Mouse (Mus musculus) heart, postnatal 25 days (tissue): ENCODE measurements around the gene Tgfbr3l. TPM values are rescaled to one million over a fixed set of nuclear protein-coding genes. Genes with fewer than 3 reads are reported as not detected.
A peak's percentile ranks its signal among the peaks of the same experiment; 100 is the strongest.
"Not testable (repeated sequence)": the region's sequence is repeated elsewhere in the genome, so short reads cannot be mapped to it uniquely, and the experiment has no call there.

ENCODE experiments used
- DNase-seq: peaks from one replicate; pipeline ENCODE4 v3.0.0; 2022; ENCODE audit warnings: low spot score
- intact Hi-C: fragments of 180-260 bp; cut with DNase I; formaldehyde crosslinking; loops from one replicate; pipeline ENCODE4 v1.15.1; 2025
- total RNA-seq, 2 experiments: library from RNA; stranded (reverse); gene quantifications; 2 replicates each; pipeline ENCODE4 v1.2.3; 2021

The Tgfbr3l gene
- total RNA-seq, 2 experiments from 2014 or later: 2.4 to 2.5 TPM

DNA sequence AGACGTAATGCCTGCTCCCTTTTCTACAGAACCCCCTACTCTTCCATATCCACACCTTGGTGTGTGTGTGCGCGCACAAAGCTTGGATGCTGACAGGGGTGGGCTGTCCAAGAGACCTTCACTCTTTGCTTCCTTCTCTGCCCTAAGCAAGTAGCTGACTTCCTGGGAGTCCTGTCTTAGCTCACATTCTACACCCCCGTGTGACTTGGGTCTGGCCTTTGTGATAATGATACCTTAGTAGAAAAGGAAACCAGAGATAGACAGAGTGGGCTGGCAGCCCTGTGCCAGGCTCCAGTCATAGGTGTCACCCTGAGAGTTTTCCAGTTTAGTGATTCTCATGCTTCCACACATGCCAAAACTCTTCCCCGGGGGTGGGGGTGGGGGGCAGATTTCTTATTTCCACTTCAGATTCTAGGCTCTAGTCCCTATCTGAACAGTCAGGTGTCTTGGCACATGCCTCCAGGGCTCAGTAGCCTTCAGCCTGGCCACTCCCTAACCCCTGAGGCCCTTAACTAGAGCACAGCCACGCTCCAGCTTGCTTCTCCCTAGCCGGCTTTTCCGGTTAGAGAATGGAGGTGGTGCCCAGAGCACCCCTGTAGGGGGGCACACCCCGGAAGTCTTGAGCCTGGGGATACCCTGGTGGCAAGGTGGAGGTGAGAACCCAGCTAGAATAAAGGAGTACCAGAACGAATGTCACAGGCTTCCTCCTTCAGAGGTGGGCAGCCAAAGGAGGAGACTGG is 17.2 kb upstream of the Tgfbr3l start:
- no peak for DNase-seq
- intact Hi-C loops: no loop called here

DNA sequence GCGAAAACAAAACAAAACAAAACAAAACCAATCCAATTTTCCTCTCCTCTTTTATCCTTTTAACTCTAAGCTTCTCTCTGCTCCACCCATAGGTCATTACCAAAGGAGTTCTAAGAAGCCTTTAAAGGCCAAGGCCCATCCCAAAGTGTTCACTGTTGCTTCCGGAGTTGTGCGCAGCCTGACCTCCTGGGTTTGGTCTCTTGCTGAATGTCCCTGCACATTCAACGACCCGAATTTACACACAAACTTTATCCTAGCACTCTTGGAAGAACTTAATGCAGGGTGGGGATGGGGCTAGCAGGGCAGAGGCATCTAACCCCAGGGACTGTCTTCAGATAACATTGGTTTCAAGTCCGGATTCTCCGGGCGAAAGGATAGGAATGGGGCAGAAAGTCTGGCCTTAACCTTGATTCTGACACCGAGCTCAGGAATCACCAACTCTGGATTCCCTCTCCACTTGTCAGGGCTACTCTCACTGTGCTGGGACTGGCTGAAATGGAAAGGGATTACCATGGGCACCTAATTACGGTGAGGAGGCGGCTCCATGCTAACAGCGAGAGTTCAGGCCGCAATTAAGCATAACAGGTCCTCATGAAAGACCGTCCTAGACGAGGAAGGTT is 10.1 kb upstream of the Tgfbr3l start:
- DNase-seq: no peak
- intact Hi-C loops: loop anchor here (2.0 to 5.0 kb wide), 2 partner anchors 15 to 254 kb away; partner anchors contain the start of genes Cers4 and Snapc2

DNA sequence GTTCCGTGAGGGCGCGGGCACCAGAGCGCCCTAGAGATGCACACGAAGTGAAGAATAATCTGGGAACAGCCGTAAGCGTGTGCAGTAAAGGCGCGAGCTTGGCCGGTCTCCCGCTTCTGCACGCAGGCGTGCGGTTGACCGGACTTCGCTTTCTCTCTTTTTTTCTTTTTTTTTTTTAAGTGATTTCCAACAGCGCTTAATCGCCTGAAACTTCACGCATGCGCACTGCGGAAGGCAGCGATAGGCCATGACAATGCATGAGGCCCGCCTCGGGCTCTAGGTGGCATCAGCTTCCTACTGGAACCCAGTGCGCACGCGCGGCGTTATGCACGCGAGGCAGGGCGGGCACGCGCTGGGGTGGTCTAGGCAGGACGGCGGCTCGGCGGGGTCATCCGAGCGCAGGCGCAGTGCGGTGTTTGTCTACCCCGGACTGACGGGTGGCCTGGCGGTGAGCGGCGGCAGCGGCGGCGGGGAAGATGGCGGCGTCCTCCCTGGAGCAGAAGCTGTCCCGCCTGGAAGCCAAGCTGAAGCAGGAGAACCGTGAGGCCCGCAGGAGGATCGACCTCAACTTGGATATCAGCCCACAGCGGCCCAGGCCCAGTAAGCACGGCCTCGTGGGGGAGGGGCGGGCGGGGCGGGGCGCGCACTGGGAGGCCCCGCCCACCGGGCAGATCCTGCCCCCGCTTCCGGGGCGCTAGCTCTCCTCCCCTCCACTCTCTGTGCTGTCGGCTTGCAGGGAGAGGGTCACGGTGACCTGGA is 9.4 kb upstream of the Tgfbr3l start, which contains the start of the genes Map2k7 and Gm49320:
Map2k7 (plus strand) TSS at position 307 of the 759 bp plus-strand sequence.
Gm49320 (plus strand) TSS at position 432 of the 759 bp plus-strand sequence.
- intact Hi-C loops: loop anchor here (2.0 to 5.0 kb wide), 2 partner anchors 14 to 254 kb away; partner anchors contain the start of genes Cers4 and Snapc2
- peak; percentile 100 for DNase-seq

DNA sequence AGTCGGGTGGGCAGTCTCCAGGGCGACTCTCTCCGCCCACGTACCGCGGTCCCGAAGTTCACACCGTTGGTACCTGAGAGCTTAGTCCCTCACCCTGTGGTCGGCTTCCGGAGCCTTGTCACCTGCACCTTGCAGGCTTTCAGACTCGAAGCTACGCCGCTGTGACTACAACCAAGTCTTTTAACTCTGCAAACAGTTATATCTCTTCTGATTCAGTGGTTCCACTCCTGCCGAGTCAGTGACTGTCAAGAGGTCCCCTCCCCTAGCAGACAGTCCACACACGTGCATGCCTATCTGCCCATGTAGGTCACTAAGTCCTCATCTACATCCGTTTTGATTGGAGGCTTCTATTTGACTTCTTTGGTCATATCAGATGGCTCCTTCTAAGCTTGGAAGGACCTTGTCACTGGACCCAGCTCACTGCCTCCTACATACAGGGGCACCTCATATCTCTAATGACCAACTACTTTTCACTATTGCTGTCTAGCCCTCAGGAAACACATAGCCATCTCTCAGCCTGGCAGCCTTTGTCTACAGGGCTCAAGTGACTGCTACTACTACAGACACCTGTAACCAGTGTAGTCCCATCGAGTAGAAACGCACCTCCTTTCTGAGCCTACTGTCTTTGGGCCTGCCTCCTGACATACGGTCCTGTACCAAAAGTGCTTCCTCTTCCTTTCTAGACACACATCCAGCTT is 8.7 kb upstream of the Tgfbr3l start:
- intact Hi-C loops: loop anchor here (2.0 to 5.0 kb wide), 2 partner anchors 13 to 253 kb away; partner anchors contain the start of genes Cers4 and Snapc2
- no peak for DNase-seq

DNA sequence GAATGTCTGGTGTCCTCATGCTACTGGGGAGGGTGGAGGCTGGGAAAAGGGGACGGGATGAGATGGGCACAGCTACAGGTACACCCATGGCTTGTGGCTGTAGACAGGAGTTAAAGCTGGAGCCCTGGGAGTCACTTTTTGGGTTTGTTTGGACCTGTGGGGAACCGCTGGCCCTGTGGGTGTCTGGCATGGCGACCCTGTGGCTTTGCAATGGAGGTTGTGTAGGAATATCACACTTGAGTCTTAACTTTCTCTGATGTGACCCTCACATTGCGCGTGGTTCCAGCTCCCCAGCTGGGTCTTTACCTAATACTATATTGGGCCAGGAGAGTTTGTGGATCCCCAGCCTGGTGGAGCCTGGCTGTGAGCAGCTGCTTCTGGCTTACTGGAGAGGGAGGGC is 3.0 kb upstream of the Tgfbr3l start:
- intact Hi-C loops: no loop called here
- DNase-seq: no peak

DNA sequence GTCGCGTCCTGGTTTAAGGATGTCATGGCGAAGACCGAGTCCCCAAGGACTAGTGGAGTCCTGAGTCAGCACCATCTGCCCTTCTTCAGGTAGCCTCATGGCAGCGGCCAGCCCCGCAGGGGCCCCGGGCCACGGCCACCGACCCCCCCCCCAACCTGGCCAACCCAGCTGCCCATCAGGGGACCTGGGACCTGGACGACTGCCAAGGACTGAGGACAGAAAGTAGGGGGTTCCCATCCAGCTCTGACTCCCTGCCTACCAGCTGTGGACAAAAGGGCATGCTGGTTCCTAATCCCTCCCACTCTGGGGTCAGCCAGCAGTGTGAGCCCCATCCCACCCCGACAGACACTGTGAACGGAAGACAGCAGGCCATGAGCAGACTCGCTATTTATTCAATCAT is 2.3 kb upstream of the Tgfbr3l start:
- intact Hi-C loops: no loop called here

DNA sequence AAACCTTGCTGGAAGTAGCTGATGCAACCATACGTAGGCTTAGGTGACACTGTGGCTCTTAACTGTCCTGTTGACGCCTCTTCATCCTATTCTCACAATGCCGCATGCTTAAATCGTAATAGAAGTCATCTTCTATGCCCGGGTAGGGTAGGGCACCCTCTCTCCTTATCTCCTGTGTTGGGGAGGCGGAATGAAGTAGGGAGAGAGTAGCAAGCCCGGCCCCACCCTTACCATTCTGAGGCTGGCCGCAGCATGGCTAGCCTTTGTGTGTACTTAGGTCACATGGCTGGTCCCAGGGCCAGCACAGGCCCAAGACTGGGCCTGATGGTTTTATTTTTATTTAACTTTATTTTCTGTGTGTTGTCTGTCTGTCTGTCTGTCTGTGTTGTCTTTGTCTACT is 773 bp upstream of the Tgfbr3l start:
- intact Hi-C loops: no loop called here
- no peak for DNase-seq

More for the DNA sequence above, 2.3 kb upstream of the Tgfbr3l start:
- DNase-seq: no peak

DNA sequence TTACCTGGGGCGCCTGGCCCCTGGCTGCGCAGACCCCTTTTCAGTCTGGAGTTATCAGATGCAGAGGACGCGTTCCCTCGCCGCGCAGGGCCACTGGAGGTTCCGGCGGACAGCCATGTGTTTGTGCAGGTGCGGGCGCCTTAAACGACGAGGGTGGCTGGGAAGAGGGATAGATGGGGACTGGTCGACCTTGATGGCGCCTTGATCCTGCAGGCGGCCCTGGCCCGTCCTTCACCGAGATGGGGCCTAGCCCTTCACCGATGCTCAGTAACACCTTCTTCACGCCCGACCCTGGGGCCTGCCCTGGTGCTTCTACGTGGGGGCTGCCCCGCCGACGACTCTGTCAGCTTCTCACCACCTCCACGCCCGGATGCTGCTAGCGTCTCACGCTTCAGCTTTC is 1.2 kb downstream of the Tgfbr3l start:
- intact Hi-C loops: no loop called here
- DNase-seq: no peak

DNA sequence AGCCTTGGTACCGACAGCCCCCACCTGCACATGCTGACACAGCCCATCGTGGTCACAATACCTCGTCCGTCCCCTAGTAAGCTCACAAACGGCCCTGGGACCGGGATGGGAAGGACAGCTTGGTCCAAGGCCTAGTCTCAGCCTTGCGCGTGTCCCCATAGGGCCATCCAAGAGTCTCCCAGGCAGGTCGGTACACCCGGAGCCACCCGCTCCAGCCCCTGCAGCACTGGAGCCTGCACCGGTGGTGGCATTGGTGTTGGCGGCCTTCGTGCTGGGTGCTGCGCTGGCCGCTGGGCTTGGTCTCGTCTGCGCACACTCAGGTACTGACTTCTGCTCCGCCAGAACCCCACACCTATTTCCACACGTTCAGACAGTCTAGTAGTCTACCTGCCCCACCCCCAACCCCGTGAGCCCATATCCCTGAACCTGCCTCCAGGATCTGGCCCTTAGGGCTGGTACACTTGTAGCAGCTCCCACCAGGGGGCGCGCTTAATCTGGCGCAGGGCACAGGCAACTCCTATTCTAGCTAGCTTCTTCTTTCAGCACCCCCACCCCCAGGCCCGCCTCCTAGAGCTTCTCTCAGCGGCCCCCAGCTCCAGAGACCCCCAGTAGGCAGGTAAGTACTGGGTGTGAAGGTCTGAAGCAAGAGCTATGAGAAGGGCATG is 2.4 kb downstream of the Tgfbr3l start:
- peak; percentile 56 for DNase-seq
- intact Hi-C loops: loop anchor here (2.0 to 10.0 kb wide), 4 partner anchors 72 to 424 kb away; no protein-coding TSS in a partner anchor

DNA sequence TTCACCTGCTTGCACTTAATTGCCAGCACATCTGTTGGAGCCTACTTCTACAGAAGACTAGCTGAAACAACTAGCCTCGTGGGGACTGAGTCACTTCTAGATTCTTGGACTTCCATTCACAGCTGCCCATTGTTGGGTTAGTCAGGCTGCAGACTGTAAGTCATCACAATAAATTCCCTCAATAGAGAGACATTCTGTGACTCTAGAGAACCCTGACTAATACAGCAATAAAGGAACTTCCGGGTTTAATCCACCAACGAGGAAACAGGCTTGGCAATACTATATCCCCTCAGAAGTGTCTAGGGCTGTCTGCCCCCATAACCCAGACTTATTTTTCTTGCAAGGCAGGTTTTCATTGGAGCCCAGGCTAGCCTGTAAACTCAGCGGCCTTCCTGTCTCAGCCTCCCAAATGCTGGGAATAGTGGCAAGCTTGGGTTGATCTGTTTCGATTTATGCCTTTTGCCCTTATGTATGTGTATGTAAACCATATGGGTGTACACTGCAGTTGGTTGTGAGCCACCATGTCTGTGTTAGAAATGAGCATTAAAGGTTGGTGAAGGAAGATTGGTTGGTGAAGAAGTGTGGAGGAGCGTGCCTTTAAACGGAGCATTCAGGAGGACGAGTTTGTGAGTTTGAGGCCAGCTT is 4.2 kb downstream of the Tgfbr3l start:
- intact Hi-C loops: loop anchor here (2.0 to 10.0 kb wide), 4 partner anchors 13 to 423 kb away; partner anchors contain the start of genes Gm49320 and Map2k7
- no peak for DNase-seq

DNA sequence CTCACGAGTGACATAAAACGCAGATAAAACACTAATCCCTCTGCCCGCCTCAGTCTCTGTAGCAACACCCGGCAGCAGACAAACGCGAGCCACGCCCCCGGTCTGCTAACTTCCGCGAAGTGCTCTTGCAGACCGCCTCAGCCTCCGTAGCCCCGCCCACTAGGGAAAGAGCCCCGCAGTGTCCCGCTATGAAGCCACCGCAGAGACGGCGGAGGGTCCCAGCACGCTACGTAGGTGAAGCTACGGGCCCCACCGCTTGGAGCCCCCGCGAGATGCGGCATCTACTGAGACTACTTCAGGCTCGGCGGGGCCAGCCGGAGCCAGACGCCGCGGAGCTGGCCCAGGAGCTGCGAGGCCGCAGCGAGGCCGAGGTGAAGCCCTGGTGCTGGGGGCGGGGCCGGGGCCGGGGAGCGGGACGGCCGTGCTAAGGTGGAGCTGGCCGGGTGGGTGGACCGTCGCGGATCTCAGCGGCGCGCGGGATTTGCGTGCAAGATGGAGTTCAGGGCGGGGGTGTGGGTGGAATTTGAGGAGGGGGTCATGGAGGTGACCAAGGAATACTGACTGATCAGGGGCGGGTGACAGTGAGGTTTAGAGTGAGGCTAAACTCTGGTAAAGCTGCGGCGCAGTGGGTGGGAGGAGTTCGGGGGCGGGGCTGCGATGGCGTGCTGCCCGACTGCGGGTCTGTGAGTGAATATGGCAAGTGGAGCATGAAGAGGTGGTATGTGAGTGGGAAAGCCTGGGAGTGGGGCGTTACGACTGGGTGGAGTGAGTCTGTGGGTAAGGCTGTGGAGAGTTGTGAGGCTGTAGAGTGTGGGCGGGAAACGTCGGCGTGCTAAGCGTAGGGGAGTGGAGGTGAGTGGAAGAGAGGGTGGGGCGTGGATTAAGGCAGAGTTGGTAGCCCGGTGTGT is 5.2 kb downstream of the Tgfbr3l start, which contains the start of gene Snapc2:
Snapc2 (plus strand) TSS at position 147 of the 908 bp plus-strand sequence.
- intact Hi-C loops: loop anchor here (2.0 to 10.0 kb wide), 4 partner anchors 14 to 422 kb away; partner anchors contain the start of genes Gm49320 and Map2k7
- peak; percentile 89 for DNase-seq

DNA sequence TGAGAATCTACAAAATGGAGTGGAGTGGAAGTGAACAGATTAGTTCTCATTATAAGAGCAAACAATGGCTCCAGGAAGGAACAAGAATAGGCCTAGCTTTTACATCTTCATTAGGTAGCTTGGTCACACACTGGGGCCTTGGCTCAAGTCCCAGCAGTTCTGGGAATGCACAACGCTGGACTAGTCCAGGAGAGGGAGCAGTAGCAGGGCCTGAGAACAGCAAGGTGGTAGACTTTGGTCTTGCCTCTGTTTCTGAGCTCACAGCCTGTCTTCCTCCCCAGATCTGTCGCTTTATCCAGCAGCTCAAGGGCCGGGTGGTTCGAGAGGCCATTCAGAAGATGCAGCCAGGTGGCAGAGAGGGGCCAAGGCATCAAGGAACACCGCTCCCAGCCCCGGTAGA is 6.0 kb downstream of the Tgfbr3l start:
- no peak for DNase-seq
- intact Hi-C loops: loop anchor here (5.0 to 10.0 kb wide), 3 partner anchors 118 to 421 kb away; no protein-coding TSS in a partner anchor

DNA sequence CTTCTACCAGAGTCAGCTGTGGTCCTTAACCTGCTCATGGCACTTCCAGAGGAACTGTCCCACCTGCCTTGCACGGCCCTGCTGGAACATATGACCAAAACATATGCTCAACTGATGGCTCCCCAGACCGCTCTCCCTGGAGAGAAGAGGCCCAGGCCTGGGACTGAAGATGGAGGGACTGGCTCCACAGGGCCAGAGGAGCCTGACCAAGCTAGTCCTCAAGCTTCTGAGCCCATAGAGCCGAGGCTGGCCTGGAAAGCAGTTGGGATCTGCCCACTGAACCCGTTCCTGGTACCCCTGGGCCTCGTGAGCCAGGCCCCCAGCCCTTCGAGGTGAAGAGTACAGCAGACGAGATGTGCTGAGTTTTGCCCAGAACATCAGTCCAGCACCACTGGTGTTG is 7.5 kb downstream of the Tgfbr3l start:
- intact Hi-C loops: loop anchor here (5.0 to 10.0 kb wide), 2 partner anchors 63 to 419 kb away; no protein-coding TSS in a partner anchor
- DNase-seq: not testable (repeated sequence)

DNA sequence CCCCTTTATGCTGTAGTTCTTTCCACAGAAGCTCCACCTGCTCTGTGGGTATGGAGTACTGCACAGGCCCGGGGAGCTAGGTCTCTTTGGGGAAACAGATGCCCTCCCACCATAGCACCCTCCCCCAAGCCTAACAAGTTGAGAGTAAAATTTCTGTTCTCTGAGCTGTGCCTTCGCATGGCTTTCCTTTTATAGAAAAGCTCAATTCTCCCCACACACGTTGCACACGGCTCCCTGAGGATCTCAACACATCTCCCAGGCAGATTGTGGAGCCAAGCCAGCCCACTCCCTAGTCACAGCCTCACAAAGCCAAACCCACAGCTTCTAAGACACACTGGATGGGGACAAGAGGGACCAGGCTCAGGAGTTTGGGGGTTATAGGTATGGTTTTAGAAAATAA is 8.9 kb downstream of the Tgfbr3l start:
- no peak for DNase-seq
- intact Hi-C loops: loop anchor here (5.0 to 10.0 kb wide), 2 partner anchors 65 to 418 kb away; no protein-coding TSS in a partner anchor

DNA sequence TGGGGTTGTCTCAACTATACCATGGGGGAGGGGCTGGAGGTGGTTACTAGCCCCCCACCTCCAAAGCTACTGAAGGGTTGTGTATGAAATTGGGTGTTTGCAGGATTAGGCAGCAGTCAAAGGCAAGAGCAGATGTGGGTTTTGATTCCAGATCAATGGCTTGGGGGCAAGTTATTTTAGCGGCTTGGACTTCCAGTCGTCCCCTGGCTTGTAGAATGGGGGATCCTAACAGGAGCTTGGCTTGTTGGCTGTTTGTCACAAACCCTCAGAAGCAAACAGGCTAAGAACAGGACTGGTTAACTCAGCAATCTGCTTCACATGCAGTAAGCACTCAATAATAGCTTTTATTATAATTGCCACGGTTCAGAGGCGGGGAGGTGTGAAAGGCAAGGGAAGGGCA is 9.3 kb downstream of the Tgfbr3l start:
- no peak for DNase-seq
- intact Hi-C loops: loop anchor here (5.0 to 10.0 kb wide), 2 partner anchors 65 to 417 kb away; no protein-coding TSS in a partner anchor

DNA sequence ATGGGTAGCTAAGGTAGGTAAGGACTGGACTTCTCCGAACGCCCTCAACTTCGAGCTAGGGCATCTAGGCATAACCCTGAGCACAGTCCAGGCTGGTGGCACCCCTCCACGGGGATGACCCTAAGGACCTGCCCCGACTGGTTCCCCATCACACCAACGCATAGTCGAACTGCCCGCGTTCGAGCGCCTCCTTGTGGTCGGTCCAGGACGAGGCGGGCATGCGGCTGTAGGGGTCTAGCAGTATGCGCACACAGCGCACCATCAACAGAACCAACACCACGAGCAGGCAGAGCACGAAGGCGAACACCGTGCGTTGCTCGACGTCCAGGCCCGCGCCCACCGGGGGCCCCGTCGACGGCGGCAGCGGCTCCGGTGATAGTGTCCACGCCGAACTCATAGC is 10.2 kb downstream of the Tgfbr3l start:
- no peak for DNase-seq
- intact Hi-C loops: loop anchor here (2.0 to 10.0 kb wide), 3 partner anchors 17 to 417 kb away; partner anchors contain the start of gene Timm44

DNA sequence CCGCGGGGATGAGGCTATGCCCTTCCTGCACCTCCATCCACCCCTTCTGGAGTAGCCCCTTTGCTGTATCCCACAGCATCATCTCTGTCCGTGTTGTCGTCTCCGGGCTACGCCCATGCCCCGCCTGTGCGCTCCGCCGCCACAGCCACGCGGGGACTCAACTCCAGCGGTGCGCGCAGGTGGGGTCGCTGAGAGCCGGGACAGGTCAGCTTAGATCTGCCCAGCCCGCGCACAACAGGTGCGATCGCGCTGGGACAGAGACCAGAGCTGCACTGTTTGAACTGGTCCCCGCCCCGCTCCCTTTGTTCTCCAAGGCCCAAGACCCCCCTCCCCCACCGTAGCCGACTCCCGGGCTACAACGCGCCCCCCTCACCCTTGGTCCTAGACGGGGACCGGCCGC is 10.7 kb downstream of the Tgfbr3l start:
- intact Hi-C loops: loop anchor here (2.0 to 10.0 kb wide), 3 partner anchors 16 to 416 kb away; partner anchors contain the start of gene Timm44
- no peak for DNase-seq
